Mouse (Mus musculus): ENCODE measurements at regions not wholly inside any gene's neighbourhood (a gene's known extent, or its start where the extent isn't known, plus 50 kb on each side); places are given as distances from the start of the nearest gene placed in this dataset.

- TF ChIP-seq POLR2AphosphoS2 (IDR thresholded peaks at IDR 0.05; ENCODE audit: low read length) (no peak), USF1 (IDR thresholded peaks at IDR 0.05; ENCODE audit: low read depth, low read length) (no peak), TCF12 (IDR thresholded peaks at IDR 0.05; ENCODE audit: low read depth, low read length) (no peak)
Observed at GRCm38 (mm10) chr16:5546808-5547207, 291.0 kb upstream of the Eef2kmt start.
